Mouse (Mus musculus) thymus, adult 2 months (tissue): ENCODE data around the gene Aco2.

Source experiments
- CTCF ChIP-seq: fragments of 200-500 bp; IDR thresholded peaks from 2 replicates; pipeline ENCODE4 v1.5.1; 2012; ENCODE audit warnings: mild to moderate bottlenecking, control low read depth, low read length, moderate library complexity, borderline replicate concordance; ENCODE audit not compliant: control insufficient read depth, poor library complexity, insufficient read depth; ENCODE audit errors: extremely low read depth
- POLR2A ChIP-seq: fragments of 200-500 bp; IDR thresholded peaks from 2 replicates; pipeline ENCODE4 v1.6.1; 2012; ENCODE audit warnings: mild to moderate bottlenecking, low read length, control low read depth, moderate library complexity; ENCODE audit not compliant: control insufficient read depth, poor library complexity, insufficient read depth; ENCODE audit errors: extremely low read depth

DNA sequence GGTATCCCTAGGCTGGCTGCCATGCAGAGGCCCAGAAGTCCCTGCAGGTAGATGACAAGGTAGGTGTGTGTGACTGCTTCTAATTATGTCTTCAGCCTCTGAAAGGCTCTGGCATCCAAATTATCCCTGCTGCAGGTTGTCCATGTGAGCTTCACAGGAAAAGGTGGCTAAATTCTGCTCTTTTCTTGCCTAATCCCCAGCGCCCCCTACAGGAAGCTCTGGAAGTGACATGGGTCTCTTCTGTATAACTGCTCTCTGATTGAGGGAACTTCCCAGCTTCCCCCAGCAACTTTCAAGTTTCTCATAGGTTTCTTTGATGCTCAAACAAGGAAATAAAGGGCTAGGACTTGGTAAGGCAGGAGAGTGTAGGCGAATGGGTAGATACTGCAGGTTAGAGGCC, 32.8 kb downstream of the Aco2 start:
- TF ChIP-seq CTCF (no peak), POLR2A (no peak)
